Mouse (Mus musculus): Measurements from ENCODE around the gene Hrh2.

The Hrh2 gene

DNA sequence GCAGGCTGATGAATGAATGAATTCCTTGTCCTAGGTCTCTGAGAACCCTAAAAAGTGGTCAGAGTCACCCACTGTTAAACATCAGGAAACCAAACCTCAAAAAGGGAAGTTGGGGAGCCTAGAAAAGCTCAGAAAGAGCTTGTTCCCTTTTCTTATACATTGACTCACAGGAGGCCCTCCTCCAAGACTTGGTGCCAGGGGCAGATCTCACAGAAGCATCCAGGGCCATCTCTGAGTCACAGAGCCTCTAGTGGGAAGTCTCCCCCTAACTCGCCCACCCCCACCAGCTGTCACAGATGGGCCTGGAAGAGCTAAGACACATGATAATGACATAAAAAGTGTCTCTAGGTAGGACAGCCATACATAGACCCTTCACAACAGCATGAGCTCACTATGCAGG, 26.4 kb downstream of the Hrh2 start:
- DNase-seq (ENCODE audit: low spot score): peak; percentile 28

DNA sequence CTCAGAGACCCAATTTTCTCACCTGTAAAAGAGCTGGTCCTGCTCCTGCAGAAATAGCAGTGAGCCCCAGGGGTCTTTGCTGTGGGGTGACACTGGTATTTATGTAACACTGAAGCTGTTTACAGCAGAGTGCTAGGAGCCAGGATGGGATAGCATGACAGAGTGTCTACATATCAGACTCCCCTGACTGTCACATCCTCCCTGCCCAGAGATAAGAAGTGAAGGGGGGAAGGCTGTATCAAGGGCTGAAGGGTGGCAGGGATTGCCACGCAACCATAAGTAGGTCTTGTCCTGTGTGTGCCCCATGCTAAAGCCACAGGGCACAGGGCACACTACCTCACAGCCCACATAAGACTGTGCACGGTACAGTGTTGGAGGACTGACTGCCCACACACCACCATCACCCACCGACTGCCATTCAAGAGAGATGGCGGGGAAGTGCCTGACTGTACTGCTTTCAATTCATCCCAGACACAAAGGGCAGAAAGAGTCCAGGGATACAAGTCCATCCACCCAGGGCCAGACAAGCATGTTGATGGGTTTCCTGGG, 29.8 kb downstream of the Hrh2 start:
- DNase-seq (ENCODE audit: low spot score): no peak

- peak; percentile 24 for DNase-seq (ENCODE audit: low spot score)
These were observed 31.2 kb downstream of the Hrh2 start for GRCm38 (mm10) chr13:54222921-54223769.

DNA sequence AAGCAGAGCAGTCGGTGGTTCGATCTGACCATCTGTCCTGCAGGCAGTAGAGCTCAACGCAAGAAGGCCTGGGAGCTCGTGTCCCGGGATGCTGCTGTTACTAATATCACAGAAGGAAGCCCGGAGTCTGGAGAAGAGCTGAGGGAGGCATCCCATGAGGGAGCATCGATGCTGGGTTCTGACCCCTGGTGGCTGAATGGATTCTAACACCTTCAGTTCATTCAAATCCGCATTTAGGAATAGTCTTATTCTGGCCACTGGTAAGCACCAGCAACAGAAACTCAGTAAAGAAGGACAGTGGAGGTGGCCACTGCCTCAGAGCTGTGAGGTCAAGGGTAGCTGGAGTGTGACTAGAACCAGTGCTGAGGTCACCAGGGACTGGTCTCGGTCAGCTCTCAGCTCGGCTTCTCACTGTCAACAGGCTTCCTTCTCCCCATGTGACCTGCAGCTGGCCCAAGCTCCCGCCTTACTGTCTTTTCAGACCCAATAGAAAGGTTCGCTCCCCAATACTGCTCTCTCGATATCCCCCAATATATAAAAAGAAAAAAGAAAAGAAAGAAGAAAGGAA, 36.1 kb downstream of the Hrh2 start:
- peak; percentile 43 for DNase-seq (ENCODE audit: low spot score)

DNA sequence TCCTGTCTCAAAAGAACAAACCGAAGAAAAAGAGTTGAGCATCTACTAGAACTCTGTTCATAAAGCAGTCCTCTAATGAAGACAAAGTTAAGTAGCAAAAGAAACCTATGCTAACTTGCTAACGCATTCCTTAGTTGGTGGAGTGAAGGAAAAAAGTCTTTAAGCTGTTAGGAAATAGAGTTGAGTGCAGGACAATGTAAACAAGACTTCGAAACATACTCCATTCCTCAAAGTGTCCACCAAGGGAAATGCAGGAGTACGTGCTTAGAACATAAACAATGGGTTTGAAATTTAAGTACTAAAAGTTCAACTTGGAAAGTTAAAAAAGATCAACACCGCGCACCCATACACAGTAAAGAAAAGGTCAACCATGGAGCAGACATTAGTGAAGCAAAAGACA, 38.2 kb downstream of the Hrh2 start:
- no peak for DNase-seq (ENCODE audit: low spot score)

DNA sequence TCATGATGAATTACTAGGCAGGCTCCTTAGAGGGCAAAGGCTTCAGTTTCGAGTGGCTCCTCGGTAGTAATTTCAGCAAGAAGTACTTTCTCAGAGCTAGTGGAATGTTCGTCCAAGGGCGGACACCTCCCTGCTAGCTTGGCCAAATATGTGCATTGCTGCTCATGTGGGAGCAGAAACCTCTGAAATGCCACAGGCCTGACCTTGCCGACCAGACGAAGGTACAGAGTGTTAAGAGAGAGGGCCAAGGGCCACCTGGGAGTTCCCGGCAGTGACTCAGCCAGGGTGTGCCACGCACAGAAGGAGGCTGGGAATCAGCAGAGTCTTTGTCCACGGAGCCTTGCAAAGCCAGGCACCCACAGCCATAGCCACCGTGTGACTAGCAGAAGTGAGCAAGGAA, 39.9 kb downstream of the Hrh2 start:
- DNase-seq (ENCODE audit: low spot score): peak; percentile 79

- DNase-seq (ENCODE audit: low spot score): no peak
These were observed 45.6 kb downstream of the Hrh2 start for GRCm38 (mm10) chr13:54237512-54237911.

DNA sequence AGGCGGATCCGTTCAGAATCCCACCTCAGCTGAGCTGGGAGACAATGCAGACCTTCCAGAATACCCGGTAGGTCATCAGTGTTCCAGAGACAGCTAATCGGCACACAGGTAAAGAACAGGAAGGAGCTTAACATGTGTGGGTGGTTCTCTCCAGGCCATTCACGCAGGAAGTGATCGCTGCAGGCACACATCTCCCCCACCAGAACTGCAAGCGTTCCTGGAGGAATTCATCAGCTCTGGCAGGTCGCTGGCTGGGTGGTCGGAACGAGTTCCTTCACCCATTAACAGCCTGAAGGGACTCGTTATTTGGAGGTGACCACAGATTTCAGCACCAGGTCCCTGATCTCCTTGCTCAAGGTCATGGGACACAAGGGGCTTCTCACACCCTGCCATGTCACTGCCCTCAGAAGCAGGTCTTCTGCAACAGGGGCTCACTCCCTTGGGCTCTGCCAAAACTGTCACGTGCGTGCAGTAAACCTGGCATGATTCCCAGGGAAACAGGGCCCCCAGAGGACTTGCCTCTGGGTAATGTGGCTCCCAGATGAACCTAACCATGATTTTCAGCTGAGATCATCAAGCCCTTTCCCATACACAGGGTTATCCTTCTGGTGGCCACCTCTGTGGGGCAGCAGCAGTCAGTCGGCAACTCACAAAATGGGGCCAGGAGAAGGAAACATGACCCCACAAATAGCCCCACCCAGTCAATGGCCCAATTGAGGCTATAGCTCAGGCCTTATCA, 46.8 kb downstream of the Hrh2 start:
- no peak for DNase-seq (ENCODE audit: low spot score)

DNA sequence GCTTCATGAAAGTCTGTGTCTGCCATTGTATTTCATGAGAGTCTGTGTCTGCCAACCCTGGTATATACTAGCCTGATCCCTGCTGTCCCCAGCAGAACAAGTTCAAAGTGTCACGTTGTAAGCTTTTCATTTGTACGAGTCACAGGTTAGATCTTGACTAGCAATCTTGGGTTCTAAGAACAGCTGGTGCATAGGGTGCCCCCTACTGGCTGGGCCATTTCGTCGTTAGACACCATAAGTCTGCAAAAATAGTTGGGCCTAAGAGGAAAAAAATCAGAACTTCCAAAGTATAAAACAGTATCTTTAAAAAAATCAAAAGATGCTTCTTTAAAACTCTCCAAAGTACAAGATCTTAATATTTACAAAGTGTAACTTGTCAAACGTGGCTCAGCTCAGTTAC, 50.5 kb downstream of the Hrh2 start:
- peak; percentile 38 for DNase-seq (ENCODE audit: low spot score)

DNA sequence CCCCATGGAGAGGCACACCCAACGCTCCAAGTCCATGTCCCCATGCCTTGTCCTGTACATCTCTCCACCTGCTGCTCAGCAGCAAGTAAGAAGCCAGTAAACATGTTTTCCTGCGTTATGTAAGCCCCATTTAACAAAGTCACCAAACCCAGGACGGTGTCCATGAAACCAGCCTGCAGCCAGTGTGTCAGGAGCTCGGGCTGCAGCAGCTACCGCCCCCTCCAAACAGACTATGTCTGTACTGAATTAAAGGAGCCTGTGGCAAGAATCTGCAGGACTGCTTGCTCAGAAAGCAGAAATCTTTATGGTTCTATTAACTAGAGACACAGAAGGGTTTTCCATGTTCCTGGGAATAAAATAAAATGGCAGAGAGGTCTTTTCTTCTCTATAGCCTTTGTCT, 53.3 kb downstream of the Hrh2 start:
- no peak for DNase-seq (ENCODE audit: low spot score)

DNA sequence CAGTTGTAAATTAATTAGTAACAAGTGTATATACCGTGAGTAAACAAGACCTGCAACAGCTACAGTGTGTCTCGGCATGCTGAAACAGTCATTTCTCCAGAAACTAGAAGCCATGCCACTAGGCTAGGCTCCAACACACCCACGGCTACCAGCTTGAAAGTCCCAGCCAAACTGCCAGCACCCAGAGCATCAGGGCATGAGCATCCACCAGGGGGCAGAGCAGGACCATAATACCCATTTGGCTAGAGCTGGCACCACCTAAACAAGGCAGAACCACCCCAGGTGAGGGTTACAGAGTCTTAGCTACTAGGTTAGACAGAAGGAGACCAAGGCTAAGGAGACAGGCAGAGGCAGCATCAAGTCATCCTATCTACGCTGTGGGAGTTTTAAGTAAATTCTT, 55.6 kb downstream of the Hrh2 start:
- peak; percentile 61 for DNase-seq (ENCODE audit: low spot score)

GRCm38 (mm10) chr13:54248436-54248995, 56.6 kb downstream of the Hrh2 start:
- no peak for DNase-seq (ENCODE audit: low spot score)

- peak; percentile 32 for DNase-seq (ENCODE audit: low spot score)
These were observed 57.1 kb downstream of the Hrh2 start for GRCm38 (mm10) chr13:54249007-54249406.

- DNase-seq (ENCODE audit: low spot score): no peak
These were observed 58.4 kb downstream of the Hrh2 start for GRCm38 (mm10) chr13:54250346-54250745.

- DNase-seq (ENCODE audit: low spot score): no peak
These were observed 59.8 kb downstream of the Hrh2 start for GRCm38 (mm10) chr13:54251541-54252225.

DNA sequence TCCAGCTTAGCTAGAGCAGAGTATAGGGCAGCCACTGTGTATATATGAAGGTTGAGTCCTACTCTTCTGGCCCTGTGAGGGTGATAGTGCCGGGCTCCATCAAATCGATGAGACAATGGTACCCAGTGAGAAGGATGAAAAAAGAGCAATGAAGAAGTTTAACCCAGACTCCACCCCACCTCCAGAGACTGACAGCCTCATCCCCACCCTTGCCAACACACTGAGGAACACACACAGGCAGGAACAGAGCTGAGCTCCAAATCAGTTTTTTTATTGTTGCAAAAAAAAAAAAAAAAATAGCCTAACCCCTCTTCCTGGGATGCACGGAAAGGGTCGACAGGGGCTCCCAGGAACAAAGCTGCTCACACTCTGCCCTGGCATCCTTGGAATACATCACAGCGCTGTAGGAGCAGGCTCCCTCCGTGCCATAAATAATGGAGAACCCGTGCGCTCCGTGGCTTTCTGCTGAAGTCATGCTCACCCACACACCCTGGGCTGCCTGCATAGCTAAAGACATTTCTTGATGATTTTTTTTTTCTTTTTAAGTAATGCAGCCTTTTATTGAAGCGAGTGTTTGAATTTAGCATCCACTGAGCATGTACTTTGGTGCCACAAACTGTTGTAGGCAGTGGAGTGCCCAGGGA, 65.8 kb downstream of the Hrh2 start:
- DNase-seq (ENCODE audit: low spot score): no peak

DNA sequence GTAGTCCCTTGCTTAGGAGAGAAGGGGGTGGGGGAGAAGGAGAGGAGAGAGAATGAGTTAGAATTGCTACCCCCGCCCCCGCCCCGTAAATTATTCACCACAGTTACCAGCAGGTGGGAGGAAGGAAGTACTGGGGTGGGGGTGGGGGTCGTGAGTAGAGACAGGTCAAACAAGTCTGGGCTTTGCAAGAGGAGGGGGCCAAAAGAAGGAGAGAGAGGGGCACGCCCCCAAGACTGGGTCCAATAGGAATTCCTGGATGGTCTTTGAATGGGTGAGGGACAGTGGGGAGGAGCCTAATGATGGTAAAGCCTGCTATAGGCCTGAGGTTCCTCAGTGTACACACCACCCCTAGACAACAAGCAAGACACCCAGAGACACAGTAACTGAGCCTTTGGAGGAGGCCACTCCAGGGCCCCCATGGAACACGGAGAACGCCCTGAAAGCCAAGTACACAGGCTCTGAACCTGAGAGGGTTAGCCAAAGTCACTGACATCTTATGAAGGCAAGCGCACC, 66.4 kb downstream of the Hrh2 start:
- no peak for DNase-seq (ENCODE audit: low spot score)

DNA sequence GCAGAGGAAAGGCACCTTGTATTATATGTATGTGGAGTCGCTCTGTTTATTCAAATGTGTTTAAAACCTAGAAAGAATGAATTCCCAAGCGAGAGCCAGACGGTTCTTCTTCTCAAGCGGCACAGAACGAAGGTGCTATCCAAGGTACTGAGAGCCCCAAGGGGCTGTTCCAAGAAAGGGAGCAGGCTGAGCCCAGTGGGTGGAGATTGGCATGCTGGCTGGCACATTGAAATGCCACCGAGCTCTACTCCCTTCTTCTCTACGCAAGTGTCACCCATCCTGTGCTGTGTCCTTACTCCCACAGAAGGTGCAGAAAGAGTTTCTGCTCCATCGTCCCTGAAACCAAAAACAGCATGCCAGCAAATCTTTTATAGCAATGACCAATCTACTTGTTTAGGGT, 68.4 kb downstream of the Hrh2 start:
- DNase-seq (ENCODE audit: low spot score): no peak

GRCm38 (mm10) chr13:54262741-54263510, 71.0 kb downstream of the Hrh2 start:
- no peak for DNase-seq (ENCODE audit: low spot score)

DNA sequence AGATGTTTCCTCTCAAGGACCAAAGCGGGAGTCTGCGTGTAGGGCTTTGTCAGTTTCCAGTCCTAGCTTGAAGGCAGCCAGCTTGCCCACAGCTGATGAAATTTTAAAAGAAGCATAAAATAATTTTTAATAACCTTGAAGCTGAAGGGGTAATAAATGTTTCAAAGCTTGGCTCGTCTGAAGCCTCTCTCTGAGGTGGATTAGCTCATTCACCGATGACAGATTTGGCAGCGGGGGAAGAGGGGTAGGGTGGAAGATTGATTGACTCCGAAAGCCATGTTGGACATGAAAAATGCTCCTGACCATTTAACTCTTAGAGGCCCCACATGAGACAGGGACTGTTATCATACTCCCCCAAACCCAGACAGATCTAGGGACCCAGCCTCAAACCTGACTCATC, 71.7 kb downstream of the Hrh2 start:
- DNase-seq (ENCODE audit: low spot score): no peak
